Mouse (Mus musculus): ENCODE results near the gene Hspb7. TPM values are rescaled to one million over a fixed set of nuclear protein-coding genes. Genes with fewer than 3 reads are reported as not detected.

The Hspb7 gene
- total RNA-seq, 2 experiments from 2014 or later: 0.11 to 0.16 TPM

- DNase-seq (ENCODE audit: low spot score in 2 of 2): peak; percentile 90 to 92
Observed at GRCm38 (mm10) chr4:141444451-141445327, 24.1 kb downstream of the Hspb7 start, which contains the start of gene Zbtb17. TSS of gene Zbtb17 (plus strand) at chr4:141444654.

GRCm38 (mm10) chr4:141445328-141445720 is 24.7 kb downstream of the Hspb7 start:
- DNase-seq (ENCODE audit: low spot score in 2 of 2): no peak

GRCm38 (mm10) chr4:141446211-141446610 is 25.6 kb downstream of the Hspb7 start:
- no peak for DNase-seq (ENCODE audit: low spot score in 2 of 2)

- DNase-seq (ENCODE audit: low spot score in 2 of 2): no peak
Observed at GRCm38 (mm10) chr4:141451251-141451650, 30.7 kb downstream of the Hspb7 start.

GRCm38 (mm10) chr4:141451916-141452450 is 31.4 kb downstream of the Hspb7 start:
- DNase-seq (ENCODE audit: low spot score in 2 of 2): no peak

GRCm38 (mm10) chr4:141454581-141455350 is 34.2 kb downstream of the Hspb7 start:
- no peak for DNase-seq (ENCODE audit: low spot score in 2 of 2)

- DNase-seq (ENCODE audit: low spot score in 2 of 2): no peak
Observed at GRCm38 (mm10) chr4:141455526-141455925, 34.9 kb downstream of the Hspb7 start.

- DNase-seq (ENCODE audit: low spot score in 2 of 2): no peak
Observed at GRCm38 (mm10) chr4:141456193-141456938, 35.8 kb downstream of the Hspb7 start.

GRCm38 (mm10) chr4:141458236-141458635 is 37.7 kb downstream of the Hspb7 start:
- DNase-seq (ENCODE audit: low spot score in 2 of 2): no peak

GRCm38 (mm10) chr4:141458888-141459287 is 38.3 kb downstream of the Hspb7 start:
- DNase-seq (ENCODE audit: low spot score in 2 of 2): no peak

GRCm38 (mm10) chr4:141459766-141460165 is 39.2 kb downstream of the Hspb7 start:
- DNase-seq (ENCODE audit: low spot score in 2 of 2): no peak

GRCm38 (mm10) chr4:141460481-141460880 is 39.9 kb downstream of the Hspb7 start:
- no peak for DNase-seq (ENCODE audit: low spot score in 2 of 2)

- DNase-seq (ENCODE audit: low spot score in 2 of 2): peak in 1 of 2 experiments; percentile 14
Observed at GRCm38 (mm10) chr4:141461088-141461487, 40.5 kb downstream of the Hspb7 start.

- peak in 1 of 2 experiments; percentile 27 for DNase-seq (ENCODE audit: low spot score in 2 of 2)
Observed at GRCm38 (mm10) chr4:141461576-141461975, 41.0 kb downstream of the Hspb7 start.

GRCm38 (mm10) chr4:141463472-141463871 is 42.9 kb downstream of the Hspb7 start:
- DNase-seq (ENCODE audit: low spot score in 2 of 2): no peak

- no peak for DNase-seq (ENCODE audit: low spot score in 2 of 2)
Observed at GRCm38 (mm10) chr4:141464722-141465121, 44.1 kb downstream of the Hspb7 start.

GRCm38 (mm10) chr4:141465512-141466288 is 45.1 kb downstream of the Hspb7 start:
- peak; percentile 8 to 20 for DNase-seq (ENCODE audit: low spot score in 2 of 2)

- DNase-seq (ENCODE audit: low spot score in 2 of 2): peak in 1 of 2 experiments; percentile 12
Observed at GRCm38 (mm10) chr4:141466289-141466795, 45.8 kb downstream of the Hspb7 start.

- peak; percentile 26 to 28 for DNase-seq (ENCODE audit: low spot score in 2 of 2)
Observed at GRCm38 (mm10) chr4:141466844-141467580, 46.4 kb downstream of the Hspb7 start.

Measured in layer of hippocampus, postnatal 10 days (tissue).